Mouse (Mus musculus): ENCODE measurements around the gene Ugt1a10.
"Not testable (repeated sequence)": the region's sequence is repeated elsewhere in the genome, so short reads cannot be mapped to it uniquely, and the experiment has no call there.

Ugt1a10 gene

GRCm38 (mm10) chr1:88055088-88055487 lies at the start of gene Ugt1a10:
Gene Ugt1a10 (plus strand): TSS chr1:88055388.
- DNase-seq, result peak; percentile 19

- peak; percentile 26 for DNase-seq
Measured at GRCm38 (mm10) chr1:88007692-88008210, 47.4 kb upstream of the Ugt1a10 start.

- DNase-seq, result peak; percentile 71
Measured at GRCm38 (mm10) chr1:88008211-88008697, 46.9 kb upstream of the Ugt1a10 start, which contains the start of gene Usp40. Gene Usp40 (minus strand): TSS chr1:88008551.

GRCm38 (mm10) chr1:88008735-88009134 lies 46.5 kb upstream of the Ugt1a10 start:
- no peak for DNase-seq

GRCm38 (mm10) chr1:88009521-88009920 lies 45.7 kb upstream of the Ugt1a10 start:
- no peak for DNase-seq

- peak; percentile 28 for DNase-seq
Measured at GRCm38 (mm10) chr1:88013726-88014125, 41.5 kb upstream of the Ugt1a10 start.

- DNase-seq, result no peak
Measured at GRCm38 (mm10) chr1:88014194-88014593, 41.0 kb upstream of the Ugt1a10 start.

GRCm38 (mm10) chr1:88014671-88015070 lies 40.5 kb upstream of the Ugt1a10 start:
- DNase-seq, result no peak

- DNase-seq, result no peak
Measured at GRCm38 (mm10) chr1:88015371-88015770, 39.8 kb upstream of the Ugt1a10 start.

GRCm38 (mm10) chr1:88025244-88025643 lies 29.9 kb upstream of the Ugt1a10 start:
- DNase-seq, result not testable (repeated sequence)

- peak; percentile 45 for DNase-seq
Measured at GRCm38 (mm10) chr1:88043044-88043443, 12.1 kb upstream of the Ugt1a10 start.

- peak; percentile 31 for DNase-seq
Measured at GRCm38 (mm10) chr1:88044832-88045437, 10.3 kb upstream of the Ugt1a10 start.

GRCm38 (mm10) chr1:88047408-88047807 lies 7.8 kb upstream of the Ugt1a10 start:
- DNase-seq, result not testable (repeated sequence)

GRCm38 (mm10) chr1:88066472-88067102 lies 11.4 kb downstream of the Ugt1a10 start:
- not testable (repeated sequence) for DNase-seq

- DNase-seq, result no peak
Measured at GRCm38 (mm10) chr1:88070495-88070894, 15.3 kb downstream of the Ugt1a10 start, which contains the start of gene Ugt1a9. Gene Ugt1a9 (plus strand): TSS chr1:88070800.

GRCm38 (mm10) chr1:88070902-88071301 lies 15.7 kb downstream of the Ugt1a10 start:
- DNase-seq, result no peak

GRCm38 (mm10) chr1:88074471-88074870 lies 19.3 kb downstream of the Ugt1a10 start:
- no peak for DNase-seq

GRCm38 (mm10) chr1:88077128-88077527 lies 21.9 kb downstream of the Ugt1a10 start:
- no peak for DNase-seq

GRCm38 (mm10) chr1:88081670-88082069 lies 26.5 kb downstream of the Ugt1a10 start:
- no peak for DNase-seq

GRCm38 (mm10) chr1:88086125-88086524 lies 30.9 kb downstream of the Ugt1a10 start:
- no peak for DNase-seq

- no peak for DNase-seq
Measured at GRCm38 (mm10) chr1:88087513-88087912, 32.3 kb downstream of the Ugt1a10 start, which contains the start of gene Ugt1a8. Gene Ugt1a8 (plus strand): TSS chr1:88087813.

GRCm38 (mm10) chr1:88092341-88092740 lies 37.2 kb downstream of the Ugt1a10 start:
- no peak for DNase-seq

GRCm38 (mm10) chr1:88094270-88094676 lies 39.1 kb downstream of the Ugt1a10 start:
- peak; percentile 67 for DNase-seq

- peak; percentile 77 for DNase-seq
Measured at GRCm38 (mm10) chr1:88094941-88095492, 39.8 kb downstream of the Ugt1a10 start, which contains the start of gene Ugt1a7c. Gene Ugt1a7c (plus strand): TSS chr1:88095062.

Data from kidney, adult 9 months (tissue).